9 mouse cellular contexts compared by ENCODE assay signal in the genomic region with DNA sequence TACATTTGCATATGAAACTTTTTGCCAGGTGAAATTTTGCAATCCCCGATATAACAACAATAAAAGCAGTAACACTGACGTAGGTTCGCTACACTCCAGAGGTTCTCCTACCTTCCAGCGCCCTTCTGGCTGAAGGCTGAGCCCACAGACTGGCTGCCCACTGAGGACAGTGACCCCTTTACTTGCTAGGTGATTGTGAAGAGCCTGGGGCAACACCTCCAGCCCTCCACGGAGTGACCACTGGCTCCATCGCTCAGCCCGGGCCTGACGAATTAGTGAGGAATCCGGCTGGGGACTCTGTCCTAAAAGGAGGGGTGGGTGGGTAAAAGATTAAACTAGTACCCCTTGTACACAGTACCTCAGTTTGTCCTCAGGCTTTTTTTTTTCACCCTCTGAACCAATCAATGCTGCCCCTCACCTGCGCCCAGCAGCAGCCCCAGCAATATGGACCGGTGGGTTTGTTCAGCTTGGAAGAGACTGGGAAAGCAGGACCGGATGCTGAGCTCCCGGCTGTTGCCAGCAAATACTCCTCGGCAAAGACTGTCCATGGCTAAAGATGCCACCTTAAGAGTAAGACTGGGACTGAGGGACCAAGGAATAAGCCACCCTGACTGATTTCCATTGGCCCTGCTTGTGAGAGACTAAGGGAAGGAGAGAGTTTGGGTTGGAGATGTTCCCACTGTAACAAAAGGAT. TPM values are rescaled to one million over a fixed set of nuclear protein-coding genes. Genes with fewer than 3 reads are reported as not detected.
A peak's percentile ranks its signal among the peaks of the same experiment; 100 is the strongest.
DNase-seq lines count a peak whose midpoint lies in the region; ATAC-seq lines count a peak whose summit lies in the region.
"Had no signal": no experiment of that assay in that cellular context is flagged by ENCODE, and none has a peak within 500 bp of the region (broad histone marks: within the 10 kb centered on the region; RNA-seq: fewer than 3 reads in every experiment).

No protein-coding gene starts in this region.

- H3K4me3 ChIP-seq in heart, embryonic 10.5 days, result peak overlapping the region; percentile 77
- peak overlapping the region; percentile 76 for H3K4me3 ChIP-seq in liver, embryonic 11.5 days (ENCODE audit: low read depth, low read length)
- H3K4me3 ChIP-seq in embryonic facial prominence, embryonic 11.5 days (ENCODE audit: low read depth, low read length), result no peak overlapping the region
- H3K4me3 ChIP-seq in limb, embryonic 13.5 days, result peak overlapping the region; percentile 73

- H3K9me3 ChIP-seq in heart, embryonic 10.5 days, result no peaks in the 10 kb centered on the region
- no peaks in the 10 kb centered on the region for H3K9me3 ChIP-seq in liver, embryonic 11.5 days (ENCODE audit: control insufficient read depth, low read length)
- no peaks in the 10 kb centered on the region for H3K9me3 ChIP-seq in embryonic facial prominence, embryonic 11.5 days (replicated peaks; ENCODE audit: control insufficient read depth, low read length)
- H3K9me3 ChIP-seq in limb, embryonic 13.5 days, result no peaks in the 10 kb centered on the region

- no peak for ATAC-seq in liver, embryonic 11.5 days (replicated peaks; ENCODE audit: low FRiP score)
- ATAC-seq in embryonic facial prominence, embryonic 11.5 days (replicated peaks; ENCODE audit: insufficient number of reproducible peaks, low FRiP score, low TSS enrichment, low read depth), result no peak
- no peak for ATAC-seq in limb, embryonic 13.5 days (ENCODE audit: low FRiP score, low read depth)
- no peak for ATAC-seq in megakaryocyte-erythroid progenitor cell, adult 5-6 weeks (replicated peaks; ENCODE audit: low FRiP score, low TSS enrichment, poor library complexity, severe bottlenecking)

- peak; percentile 72 for DNase-seq in heart, embryonic 10.5 days (ENCODE audit: low spot score)
- DNase-seq in heart, postnatal 25 days (ENCODE audit: low spot score), result no peak
- peak; percentile 28 for DNase-seq in liver, embryonic 11.5 days (ENCODE audit: low spot score)
- no peak for DNase-seq in liver
- no peak for DNase-seq in embryonic facial prominence, embryonic 11.5 days (ENCODE audit: low spot score)
- DNase-seq in embryo, embryonic 11 days, result no peak
- DNase-seq: gastrocnemius, postnatal 25 days had no signal

- peaks cover 24% of the 10 kb centered on the region for H3K4me1 ChIP-seq in heart, embryonic 10.5 days
- H3K4me1 ChIP-seq in liver, embryonic 11.5 days (replicated peaks; ENCODE audit: control insufficient read depth, insufficient read depth, low read length), result peaks cover 6% of the 10 kb centered on the region; the same call in 1 of the 2 replicates
- H3K4me1 ChIP-seq in embryonic facial prominence, embryonic 11.5 days (ENCODE audit: control insufficient read depth, insufficient read depth, low read length), result peaks cover 6% of the 10 kb centered on the region; the same call in 1 of the 2 replicates
- peaks cover 21% of the 10 kb centered on the region for H3K4me1 ChIP-seq in limb, embryonic 13.5 days

- H3K9ac ChIP-seq in liver, embryonic 11.5 days (ENCODE audit: low read depth, low read length), result peak overlapping the region; percentile 94
- H3K9ac ChIP-seq in embryonic facial prominence, embryonic 11.5 days (replicated peaks; ENCODE audit: low read length), result peak overlapping the region; percentile 9; the same call in 1 of the 2 replicates
- H3K9ac ChIP-seq in limb, embryonic 13.5 days, result peak overlapping the region; percentile 86

- H3K27me3 ChIP-seq in heart, embryonic 10.5 days (ENCODE audit: insufficient read depth, poor library complexity, severe bottlenecking), result no peaks in the 10 kb centered on the region
- H3K27me3 ChIP-seq in liver, embryonic 11.5 days (replicated peaks; ENCODE audit: control insufficient read depth, insufficient read depth, low read length), result no peaks in the 10 kb centered on the region
- no peaks in the 10 kb centered on the region for H3K27me3 ChIP-seq in embryonic facial prominence, embryonic 11.5 days (ENCODE audit: control insufficient read depth, insufficient read depth, low read length)
- no peaks in the 10 kb centered on the region for H3K27me3 ChIP-seq in limb, embryonic 13.5 days

- peak overlapping the region; percentile 63 for H3K4me2 ChIP-seq in liver, embryonic 11.5 days
- no peak overlapping the region for H3K4me2 ChIP-seq in embryonic facial prominence, embryonic 11.5 days (ENCODE audit: low read depth, low read length)
- H3K4me2 ChIP-seq in limb, embryonic 13.5 days (replicated peaks), result peak overlapping the region; percentile 95

- peaks cover 70% of the 10 kb centered on the region for H3K36me3 ChIP-seq in heart, embryonic 10.5 days
- peaks cover 38% of the 10 kb centered on the region for H3K36me3 ChIP-seq in liver, embryonic 11.5 days (ENCODE audit: control insufficient read depth, insufficient read depth, low read length)
- H3K36me3 ChIP-seq in embryonic facial prominence, embryonic 11.5 days (replicated peaks; ENCODE audit: control insufficient read depth, insufficient read depth, low read depth, low read length), result peaks cover 6% of the 10 kb centered on the region
- H3K36me3 ChIP-seq in limb, embryonic 13.5 days, result peaks cover 74% of the 10 kb centered on the region

- H3K27ac ChIP-seq in heart, embryonic 10.5 days, result peak overlapping the region; percentile 83; the same call in 1 of the 2 replicates
- no peak overlapping the region for H3K27ac ChIP-seq in liver, embryonic 11.5 days (ENCODE audit: low read depth, low read length)
- no peak overlapping the region for H3K27ac ChIP-seq in embryonic facial prominence, embryonic 11.5 days (replicated peaks; ENCODE audit: low read depth, low read length)
- no peak overlapping the region for H3K27ac ChIP-seq in limb, embryonic 13.5 days

- intact Hi-C loops in heart, postnatal 25 days (cut with DNase I), result no loop called here

- WGBS in heart, embryonic 10.5 days, result 86% methylated on average over 14 of the region's 14 CpGs
- WGBS in liver, embryonic 11.5 days, result 83% methylated on average over 14 of the region's 14 CpGs
- WGBS in embryonic facial prominence, embryonic 11.5 days, result 84% methylated on average over 14 of the region's 14 CpGs
- WGBS in limb, embryonic 13.5 days, result 85% methylated on average over 14 of the region's 14 CpGs

RNA-seq across cellular contexts. Expression of a gene that starts 1.8 kb away (rescaled TPM):
- 57.1 and 59.8 TPM in 2 replicates for polyA plus RNA-seq in heart, embryonic 10.5 days (2016; fragmentation: Nextera tagmentation; extraction: Ambion mirVana)
- 10 to 100 TPM; 13.4 to 13.7 TPM for total RNA-seq in heart, postnatal 25 days (2021)
- 131 and 133 TPM in 2 replicates for polyA plus RNA-seq in liver, embryonic 11.5 days (2014; fragmentation: Nextera tagmentation; extraction: Ambion mirVana)
- 58.3 and 59.8 TPM in 2 replicates for polyA plus RNA-seq in embryonic facial prominence, embryonic 11.5 days (2014; fragmentation: Nextera tagmentation; extraction: Ambion mirVana)
- polyA plus RNA-seq in limb, embryonic 13.5 days (2015; fragmentation: Nextera tagmentation; extraction: Ambion mirVana), result 69.7 and 77.4 TPM in 2 replicates
- total RNA-seq in megakaryocyte-erythroid progenitor cell, adult 5-6 weeks (2014; fragmentation: Nextera tagmentation), result 114 and 123 TPM in 2 replicates
- total RNA-seq in megakaryocyte-erythroid progenitor cell, adult 5-6 weeks (2017), result 18.1 and 29.5 TPM in 2 replicates

RNA-seq across cellular contexts. Expression of a gene that starts 8.6 kb away (rescaled TPM):
- polyA plus RNA-seq in heart, embryonic 10.5 days (2016; fragmentation: Nextera tagmentation; extraction: Ambion mirVana), result 58.5 and 74.8 TPM in 2 replicates
- total RNA-seq in heart, postnatal 25 days (2021), result 10 to 100 TPM; 19.7 to 21.3 TPM
- polyA plus RNA-seq in liver, embryonic 11.5 days (2014; fragmentation: Nextera tagmentation; extraction: Ambion mirVana), result 51.0 and 53.1 TPM in 2 replicates
- 96.1 and 102 TPM in 2 replicates for polyA plus RNA-seq in embryonic facial prominence, embryonic 11.5 days (2014; fragmentation: Nextera tagmentation; extraction: Ambion mirVana)
- 126 TPM in 2 replicates for polyA plus RNA-seq in limb, embryonic 13.5 days (2015; fragmentation: Nextera tagmentation; extraction: Ambion mirVana)
- 44.1 and 50.1 TPM in 2 replicates for total RNA-seq in megakaryocyte-erythroid progenitor cell, adult 5-6 weeks (2014; fragmentation: Nextera tagmentation)
- 16.9 and 33.0 TPM in 2 replicates for total RNA-seq in megakaryocyte-erythroid progenitor cell, adult 5-6 weeks (2017)

RNA-seq across cellular contexts. Expression of a gene that starts 9.0 kb away (rescaled TPM):
- polyA plus RNA-seq in heart, embryonic 10.5 days (2016; fragmentation: Nextera tagmentation; extraction: Ambion mirVana), result 53.3 and 62.4 TPM in 2 replicates
- total RNA-seq in heart, postnatal 25 days (2021), result 10 to 100 TPM; 16.4 to 17.8 TPM
- 49.0 and 50.6 TPM in 2 replicates for polyA plus RNA-seq in liver, embryonic 11.5 days (2014; fragmentation: Nextera tagmentation; extraction: Ambion mirVana)
- polyA plus RNA-seq in embryonic facial prominence, embryonic 11.5 days (2014; fragmentation: Nextera tagmentation; extraction: Ambion mirVana), result 56.8 and 60.5 TPM in 2 replicates
- 86.2 and 94.0 TPM in 2 replicates for polyA plus RNA-seq in limb, embryonic 13.5 days (2015; fragmentation: Nextera tagmentation; extraction: Ambion mirVana)
- total RNA-seq in megakaryocyte-erythroid progenitor cell, adult 5-6 weeks (2014; fragmentation: Nextera tagmentation), result 34.5 and 55.7 TPM in 2 replicates
- 15.2 and 24.0 TPM in 2 replicates for total RNA-seq in megakaryocyte-erythroid progenitor cell, adult 5-6 weeks (2017)

RNA-seq across cellular contexts. Expression of a gene that starts 15.7 kb away (rescaled TPM):
- 86.8 and 92.0 TPM in 2 replicates for polyA plus RNA-seq in heart, embryonic 10.5 days (2016; fragmentation: Nextera tagmentation; extraction: Ambion mirVana)
- total RNA-seq in heart, postnatal 25 days (2021), result 10 to 100 TPM; 80.7 to 81.5 TPM
- 83.7 TPM in 2 replicates for polyA plus RNA-seq in liver, embryonic 11.5 days (2014; fragmentation: Nextera tagmentation; extraction: Ambion mirVana)
- polyA plus RNA-seq in embryonic facial prominence, embryonic 11.5 days (2014; fragmentation: Nextera tagmentation; extraction: Ambion mirVana), result 109 and 114 TPM in 2 replicates
- polyA plus RNA-seq in limb, embryonic 13.5 days (2015; fragmentation: Nextera tagmentation; extraction: Ambion mirVana), result 110 and 116 TPM in 2 replicates
- 74.8 and 83.3 TPM in 2 replicates for total RNA-seq in megakaryocyte-erythroid progenitor cell, adult 5-6 weeks (2014; fragmentation: Nextera tagmentation)
- 65.6 and 72.6 TPM in 2 replicates for total RNA-seq in megakaryocyte-erythroid progenitor cell, adult 5-6 weeks (2017)

RNA-seq across cellular contexts. Expression of a gene that starts 28.0 kb away (rescaled TPM):
- 390 and 470 TPM in 2 replicates for polyA plus RNA-seq in heart, embryonic 10.5 days (2016; fragmentation: Nextera tagmentation; extraction: Ambion mirVana)
- total RNA-seq in heart, postnatal 25 days (2021), result 1,000 to 10,000 TPM; 1,437 to 1,441 TPM
- 256 and 262 TPM in 2 replicates for polyA plus RNA-seq in liver, embryonic 11.5 days (2014; fragmentation: Nextera tagmentation; extraction: Ambion mirVana)
- polyA plus RNA-seq in embryonic facial prominence, embryonic 11.5 days (2014; fragmentation: Nextera tagmentation; extraction: Ambion mirVana), result 266 and 272 TPM in 2 replicates
- polyA plus RNA-seq in limb, embryonic 13.5 days (2015; fragmentation: Nextera tagmentation; extraction: Ambion mirVana), result 253 and 254 TPM in 2 replicates
- 273 and 313 TPM in 2 replicates for total RNA-seq in megakaryocyte-erythroid progenitor cell, adult 5-6 weeks (2014; fragmentation: Nextera tagmentation)
- total RNA-seq in megakaryocyte-erythroid progenitor cell, adult 5-6 weeks (2017), result 280 and 331 TPM in 2 replicates

Comparison
In these comparisons a context has a peak if more than half of its experiments do, and no peak if none do; other contexts are left out.
1. DNase-seq: peak in heart, embryonic 10.5 days (single experiment) and liver, embryonic 11.5 days (single experiment); none in heart, postnatal 25 days (single experiment), liver (single experiment), embryonic facial prominence, embryonic 11.5 days (single experiment) and embryo, embryonic 11 days (single experiment).
2. H3K9ac ChIP-seq: peak in every context shown above with its lines; median percentile 94 in liver, embryonic 11.5 days; 86 in limb, embryonic 13.5 days; 9 in embryonic facial prominence, embryonic 11.5 days.